Mouse (Mus musculus) left cerebral cortex, postnatal 4 days (tissue): ENCODE measurements around the gene Hoxc12. TPM values are rescaled to one million over a fixed set of nuclear protein-coding genes. Genes with fewer than 3 reads are reported as not detected.

ENCODE experiments used
- DNase-seq: peaks from one replicate; pipeline ENCODE4 v3.0.0-alpha.2; 2022
- intact Hi-C: fragments of 180-260 bp; cut with DNase I; formaldehyde crosslinking; loops from one replicate; pipeline ENCODE4 v1.15.1; 2025
- total RNA-seq, 2 experiments: library from RNA; stranded (reverse); gene quantifications; 2 replicates each; pipeline ENCODE4 v1.2.3; 2021

Gene Hoxc12
- not detected for total RNA-seq

DNA sequence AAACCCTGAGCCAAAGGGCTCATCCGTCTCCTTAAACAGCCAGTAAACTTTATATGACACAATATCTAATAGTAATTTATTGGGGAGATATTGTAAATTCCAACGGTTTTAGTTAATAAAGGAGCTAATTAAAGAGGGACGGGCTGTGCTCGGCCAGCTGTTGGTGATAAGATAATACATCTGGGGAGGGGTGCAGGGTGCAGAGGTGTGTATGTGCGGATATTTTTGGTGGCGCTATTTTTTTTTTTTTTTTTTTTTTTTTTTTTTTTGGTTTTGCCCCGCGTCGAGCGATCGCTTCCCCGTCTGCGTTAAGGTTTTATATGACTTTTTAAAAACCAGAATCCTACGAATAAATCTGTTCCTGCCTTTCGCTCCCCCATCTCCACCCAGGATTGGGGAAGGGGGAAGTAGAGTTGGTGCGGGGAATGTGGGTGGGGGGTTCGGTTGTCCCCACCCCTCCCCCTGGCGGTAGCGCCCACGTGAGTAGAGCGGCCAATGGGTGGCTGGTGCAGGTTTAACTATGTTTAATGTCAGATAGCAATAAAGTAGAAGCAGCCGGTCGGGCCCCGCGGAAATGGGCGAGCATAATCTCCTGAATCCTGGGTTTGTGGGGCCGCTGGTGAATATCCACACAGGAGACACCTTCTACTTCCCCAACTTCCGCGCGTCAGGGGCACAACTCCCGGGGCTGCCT lies at the start of gene Hoxc12:
Gene Hoxc12 (plus strand): TSS at position 479 of the 694 bp plus-strand sequence.
- DNase-seq = no peak
- intact Hi-C loops = no loop called here

DNA sequence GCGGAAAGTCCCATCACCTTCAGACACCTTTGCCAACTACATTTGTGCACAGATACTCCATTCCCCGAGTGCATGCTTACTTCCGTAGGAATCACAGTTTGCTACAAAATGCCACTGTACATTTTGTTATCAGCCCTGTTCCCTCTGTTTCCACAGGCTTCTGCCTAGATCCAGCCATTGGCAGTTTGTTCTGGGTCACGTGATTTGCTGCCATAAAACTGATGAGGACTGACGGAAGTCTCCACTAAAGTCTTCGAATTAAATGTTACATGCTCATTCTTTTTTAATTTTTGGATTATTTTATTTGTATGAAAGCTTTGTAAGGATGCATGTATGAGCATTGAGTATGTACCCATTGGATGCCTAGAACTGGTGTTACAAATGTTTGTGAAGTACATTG lies 41.4 kb upstream of the Hoxc12 start:
- DNase-seq = no peak
- intact Hi-C loops = no loop called here

DNA sequence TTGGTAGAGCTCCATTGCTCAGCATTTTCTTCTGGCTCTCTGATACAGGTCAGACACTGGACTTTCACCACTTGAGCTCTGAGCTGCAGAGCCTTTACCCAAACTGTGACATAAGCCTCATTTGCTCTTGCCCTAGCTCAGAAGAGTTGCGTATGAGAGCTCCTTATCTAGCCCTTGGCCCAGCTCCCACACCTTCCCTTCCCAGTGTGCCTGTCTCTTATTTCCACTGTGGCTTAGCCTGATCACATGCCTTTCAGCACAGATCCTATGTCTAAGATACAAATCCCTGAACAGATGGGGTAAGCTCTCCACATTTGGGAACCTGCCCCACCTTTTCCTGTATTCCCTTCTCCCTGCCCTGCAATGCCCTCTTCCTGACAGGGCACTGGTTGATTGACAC lies 31.6 kb upstream of the Hoxc12 start:
- intact Hi-C loops = no loop called here
- DNase-seq = no peak

DNA sequence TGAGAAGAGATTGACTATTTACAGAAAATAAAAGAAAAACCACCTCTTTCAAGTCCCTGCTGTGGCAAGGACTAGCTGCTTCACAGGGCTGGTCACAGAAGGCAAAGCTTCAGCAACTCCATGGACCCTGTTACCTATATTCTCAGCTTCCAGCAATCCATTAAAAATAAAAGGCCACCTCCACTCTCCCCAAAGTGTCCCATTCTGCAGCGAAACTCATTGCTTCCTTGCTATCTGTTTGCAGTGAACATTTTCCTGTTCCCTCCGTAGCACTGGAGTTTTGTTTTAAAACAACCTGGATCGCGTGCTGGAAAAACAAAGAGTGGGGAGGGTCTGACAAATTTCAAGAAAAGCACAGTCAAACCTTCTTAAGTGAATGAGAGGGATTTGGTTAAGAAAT lies 27.0 kb upstream of the Hoxc12 start:
- intact Hi-C loops = no loop called here

DNA sequence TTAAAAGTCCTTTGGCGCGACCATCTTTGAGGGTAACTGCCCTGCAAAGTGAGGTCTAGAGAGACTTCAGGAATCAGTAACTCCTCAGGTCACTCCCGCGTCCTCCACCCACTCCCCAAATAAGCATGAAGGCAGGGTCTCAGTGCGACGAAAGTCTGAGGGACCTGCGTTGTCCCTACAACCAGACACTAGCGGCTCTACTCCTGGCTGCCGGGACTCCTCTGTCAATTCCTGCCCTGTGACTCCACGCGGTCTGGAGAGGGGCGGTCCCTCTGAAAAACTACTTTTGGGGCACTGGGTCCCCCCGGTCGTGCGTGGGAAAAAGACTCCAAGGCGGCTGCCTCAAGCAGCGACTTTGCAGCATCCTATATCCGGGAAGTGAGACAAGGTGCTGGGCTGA lies 26.5 kb upstream of the Hoxc12 start:
- intact Hi-C loops = no loop called here
- DNase-seq = no peak

More for the DNA sequence above, 27.0 kb upstream of the Hoxc12 start:
- DNase-seq = no peak

DNA sequence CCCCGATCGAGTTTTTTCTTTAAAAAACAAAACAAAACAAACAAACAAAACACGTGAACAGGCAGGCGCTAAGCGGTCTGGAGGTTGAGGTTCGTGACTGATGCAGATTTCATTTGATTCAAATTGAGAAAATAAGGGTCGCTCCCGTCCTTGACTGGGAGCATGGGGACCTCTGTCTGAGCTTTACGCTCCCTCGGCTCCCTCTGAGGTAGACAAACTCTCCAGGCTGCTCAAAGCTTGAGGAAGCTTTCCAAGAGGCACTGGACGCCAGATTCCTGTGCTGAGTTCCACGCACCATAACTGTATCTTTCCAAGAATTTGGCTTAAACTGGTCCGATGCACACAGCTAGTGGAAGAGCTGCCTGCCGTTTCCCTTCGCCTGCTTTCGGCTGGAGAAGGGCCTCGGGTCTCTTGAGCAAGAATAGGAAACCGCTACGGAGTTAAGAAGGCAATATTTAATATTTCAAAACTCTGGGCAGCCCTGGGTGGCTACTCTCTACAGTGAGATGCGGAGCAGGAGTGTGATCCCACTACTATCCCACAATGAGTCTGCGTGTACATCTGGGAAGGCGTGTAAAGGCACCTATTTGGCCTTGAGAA lies 26.0 kb upstream of the Hoxc12 start:
- intact Hi-C loops = no loop called here
- no peak for DNase-seq

DNA sequence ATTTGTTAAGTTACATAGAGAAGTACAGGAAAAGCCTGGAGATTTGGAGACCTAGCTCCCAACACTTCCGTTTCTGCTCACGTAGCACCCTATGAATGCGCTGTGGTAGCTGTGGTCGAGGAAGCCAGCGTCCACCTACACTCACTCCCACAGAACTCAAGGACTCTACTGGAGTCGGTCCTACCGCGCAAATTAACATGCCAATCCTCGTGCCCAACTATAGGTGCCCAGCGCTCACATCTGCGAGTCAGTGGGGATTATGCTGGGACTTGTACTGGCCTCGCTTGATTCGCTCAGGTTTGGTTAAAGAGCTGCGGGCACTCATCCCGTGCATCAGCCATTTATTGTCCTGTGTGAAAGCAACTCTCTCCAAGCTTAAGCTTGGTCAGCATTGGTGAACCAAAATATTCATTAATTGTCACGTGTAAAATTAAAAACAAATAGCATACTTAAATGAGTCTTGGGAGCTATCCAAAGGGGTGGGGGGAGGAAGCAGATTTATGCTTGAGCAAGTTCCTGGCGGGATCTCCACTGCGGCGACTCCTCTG lies 23.4 kb upstream of the Hoxc12 start:
- DNase-seq = no peak
- intact Hi-C loops = no loop called here

DNA sequence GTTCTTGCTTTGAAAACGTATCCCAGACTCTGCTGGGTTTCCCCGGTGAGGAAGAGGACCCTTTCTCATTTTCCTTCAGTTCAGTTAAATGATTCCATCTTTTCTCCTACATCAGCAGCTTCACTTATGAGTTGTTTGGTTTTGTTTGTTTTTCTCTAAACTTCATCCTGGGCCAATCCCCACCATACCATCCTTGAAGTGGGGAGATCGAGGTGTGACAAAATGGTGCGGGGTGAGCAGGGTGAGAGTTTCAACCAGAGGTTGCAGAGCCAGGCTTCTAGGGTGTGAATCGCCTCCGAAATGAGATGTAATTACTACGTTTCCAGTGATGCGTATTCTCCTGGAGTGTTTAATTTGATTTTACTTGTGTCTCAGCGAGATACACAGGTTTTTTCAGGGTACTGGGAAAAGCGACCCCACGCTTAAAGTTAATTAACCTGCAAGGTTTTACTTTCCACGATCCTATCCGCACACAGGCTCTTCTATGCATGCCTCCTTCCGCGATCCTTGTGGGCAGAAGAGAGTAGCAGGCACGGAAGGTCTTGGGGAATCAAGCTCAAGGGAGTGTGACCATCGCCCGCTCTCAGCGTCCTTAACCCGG lies 18.5 kb upstream of the Hoxc12 start:
- DNase-seq = no peak
- intact Hi-C loops = no loop called here

DNA sequence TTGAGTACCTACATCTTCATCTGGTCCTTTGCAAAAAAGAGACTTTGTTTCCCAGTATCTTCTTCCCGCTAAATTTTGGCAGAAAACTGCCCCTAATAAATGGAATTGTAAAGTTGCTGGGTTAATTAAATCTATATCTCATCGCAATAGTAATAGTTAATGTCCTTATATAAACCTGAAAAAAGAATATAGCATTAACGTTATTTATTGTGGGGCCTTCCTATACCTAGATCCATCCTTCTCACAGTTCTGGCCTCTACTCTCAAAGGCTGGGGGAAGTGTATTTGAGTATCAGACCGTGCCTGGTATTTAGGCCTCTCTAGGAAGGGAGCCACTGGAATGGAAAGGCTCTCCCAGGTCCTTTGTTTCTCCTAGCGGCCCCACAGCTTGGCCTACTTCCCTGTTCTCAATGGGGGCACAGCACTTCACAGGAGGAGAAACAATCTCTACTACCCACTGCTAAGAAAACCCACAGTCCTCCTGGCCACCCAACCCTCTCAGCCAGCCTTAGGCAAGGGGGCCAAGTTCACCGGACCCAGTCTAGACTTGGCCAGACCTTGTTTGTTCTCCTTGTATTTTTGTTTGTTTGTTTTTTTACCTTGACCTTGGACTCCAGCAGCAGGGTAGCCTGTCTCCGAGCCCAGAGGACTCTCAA lies 17.8 kb upstream of the Hoxc12 start:
- intact Hi-C loops = no loop called here
- no peak for DNase-seq

DNA sequence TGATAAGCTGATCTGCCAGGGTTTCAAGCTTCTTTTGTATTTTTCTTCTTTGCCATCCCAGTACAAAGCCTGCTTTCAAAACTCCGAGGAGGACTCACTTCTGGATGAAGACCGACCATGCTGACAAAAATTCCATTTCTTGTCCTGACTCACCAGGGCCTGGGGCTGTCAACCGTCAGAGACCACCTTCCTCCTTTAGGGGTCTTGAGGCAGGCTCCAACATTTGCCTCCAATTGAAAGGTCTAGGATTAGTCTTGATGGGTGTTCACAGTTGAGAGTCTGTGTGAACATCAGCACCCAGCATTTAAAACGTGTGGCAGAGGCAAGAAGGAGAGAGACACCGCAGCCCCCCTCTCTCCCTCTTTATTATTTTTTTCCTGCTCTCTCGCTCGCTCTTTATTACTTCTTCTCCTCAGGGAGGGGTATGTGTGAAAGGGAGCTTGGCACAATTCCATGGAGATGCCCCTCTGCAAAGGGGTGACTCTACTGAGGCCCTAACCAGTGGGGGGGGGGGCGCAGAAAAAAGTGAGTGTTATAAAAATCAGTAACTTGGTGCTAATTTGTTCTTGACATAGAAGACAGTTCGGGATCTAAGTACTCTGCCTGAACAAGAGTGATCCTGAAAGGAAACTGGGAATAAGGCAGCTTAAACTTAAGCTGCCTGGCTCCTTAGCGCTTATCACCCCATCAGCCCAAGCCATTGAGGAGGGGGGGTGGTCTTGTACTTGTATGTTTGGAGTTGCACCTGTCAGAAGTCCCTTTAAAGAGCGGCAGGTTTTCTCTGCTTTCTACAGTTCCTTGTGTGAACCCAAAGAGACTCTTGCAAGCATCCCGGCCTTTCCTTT lies 17.0 kb upstream of the Hoxc12 start:
- DNase-seq = no peak
- intact Hi-C loops = no loop called here

DNA sequence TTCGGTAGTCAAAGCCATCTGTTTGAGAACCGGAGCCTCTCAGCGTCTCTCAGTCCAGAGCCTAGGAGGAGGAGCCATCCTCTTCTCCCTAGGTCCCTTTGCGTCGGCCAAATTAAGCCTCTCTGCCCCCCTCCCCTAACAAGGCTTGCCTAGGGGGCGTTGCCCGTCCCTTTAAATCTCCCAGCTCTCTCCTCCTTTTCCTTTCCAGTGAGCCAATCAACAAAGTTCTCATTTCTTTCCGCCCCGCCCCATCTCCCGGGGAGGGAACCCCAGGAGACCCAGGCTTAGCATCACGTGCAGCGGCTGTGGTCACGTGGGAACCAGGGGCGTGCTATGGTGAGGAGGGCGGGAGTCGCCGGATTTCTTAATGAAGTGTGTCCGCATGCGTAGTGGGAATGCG lies 15.9 kb upstream of the Hoxc12 start:
- DNase-seq = no peak
- intact Hi-C loops = no loop called here

DNA sequence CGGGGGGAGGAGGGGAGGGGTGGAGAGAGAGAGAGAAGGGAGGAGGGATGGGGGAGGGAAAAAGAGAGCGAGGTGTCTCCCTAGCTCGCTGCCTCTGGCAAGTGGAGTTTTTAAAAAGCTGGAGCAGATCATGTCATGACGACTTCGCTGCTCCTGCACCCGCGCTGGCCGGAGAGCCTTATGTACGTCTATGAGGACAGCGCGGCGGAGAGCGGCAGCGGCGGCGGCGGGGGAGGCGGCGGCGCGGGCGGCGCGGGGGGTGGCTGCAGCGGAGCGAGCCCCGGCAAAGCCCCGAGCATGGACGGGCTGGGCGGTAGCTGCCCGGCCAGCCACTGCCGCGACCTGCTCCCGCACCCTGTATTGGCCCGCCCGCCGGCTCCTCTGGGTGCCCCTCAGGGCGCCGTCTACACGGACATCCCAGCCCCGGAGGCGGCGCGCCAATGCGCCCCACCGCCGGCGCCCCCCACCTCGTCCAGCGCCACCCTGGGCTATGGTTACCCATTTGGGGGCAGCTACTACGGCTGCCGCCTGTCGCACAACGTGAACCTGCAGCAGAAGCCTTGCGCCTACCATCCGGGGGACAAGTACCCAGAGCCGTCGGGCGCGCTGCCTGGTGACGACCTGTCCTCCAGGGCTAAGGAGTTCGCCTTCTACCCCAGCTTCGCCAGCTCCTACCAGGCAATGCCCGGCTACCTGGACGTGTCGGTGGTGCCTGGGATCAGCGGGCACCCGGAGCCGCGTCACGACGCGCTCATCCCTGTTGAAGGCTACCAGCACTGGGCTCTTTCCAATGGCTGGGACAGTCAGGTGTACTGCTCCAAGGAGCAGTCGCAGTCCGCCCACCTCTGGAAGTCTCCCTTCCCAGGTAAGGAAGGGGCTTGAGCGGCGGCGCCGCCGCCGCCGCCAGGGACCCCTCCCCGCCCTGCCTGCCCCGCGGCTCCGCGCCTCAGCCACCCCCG lies 15.2 kb upstream of the Hoxc12 start, which contains the start of gene Hoxc13:
Gene Hoxc13 (plus strand): TSS at position 51 of the 959 bp plus-strand sequence.
- DNase-seq = no peak
- intact Hi-C loops = no loop called here

DNA sequence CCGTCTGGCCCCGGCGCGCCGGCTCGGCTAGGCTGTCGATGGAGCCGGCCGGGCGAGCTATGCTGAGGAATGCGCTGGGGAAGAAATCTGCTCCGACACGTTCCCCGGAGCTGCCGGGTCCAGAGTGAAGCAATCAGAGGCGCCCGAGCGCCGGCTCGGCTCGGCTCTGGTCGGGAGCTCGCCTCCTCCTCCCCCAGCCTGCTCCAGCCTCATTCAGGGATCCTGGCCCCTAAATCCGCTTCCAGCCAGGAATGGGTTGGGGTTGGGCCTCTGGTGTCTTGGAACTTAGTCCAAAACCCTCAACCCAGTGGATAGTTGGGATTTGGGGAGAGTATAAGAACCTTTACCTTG lies 14.6 kb upstream of the Hoxc12 start:
- no peak for DNase-seq
- intact Hi-C loops = no loop called here

DNA sequence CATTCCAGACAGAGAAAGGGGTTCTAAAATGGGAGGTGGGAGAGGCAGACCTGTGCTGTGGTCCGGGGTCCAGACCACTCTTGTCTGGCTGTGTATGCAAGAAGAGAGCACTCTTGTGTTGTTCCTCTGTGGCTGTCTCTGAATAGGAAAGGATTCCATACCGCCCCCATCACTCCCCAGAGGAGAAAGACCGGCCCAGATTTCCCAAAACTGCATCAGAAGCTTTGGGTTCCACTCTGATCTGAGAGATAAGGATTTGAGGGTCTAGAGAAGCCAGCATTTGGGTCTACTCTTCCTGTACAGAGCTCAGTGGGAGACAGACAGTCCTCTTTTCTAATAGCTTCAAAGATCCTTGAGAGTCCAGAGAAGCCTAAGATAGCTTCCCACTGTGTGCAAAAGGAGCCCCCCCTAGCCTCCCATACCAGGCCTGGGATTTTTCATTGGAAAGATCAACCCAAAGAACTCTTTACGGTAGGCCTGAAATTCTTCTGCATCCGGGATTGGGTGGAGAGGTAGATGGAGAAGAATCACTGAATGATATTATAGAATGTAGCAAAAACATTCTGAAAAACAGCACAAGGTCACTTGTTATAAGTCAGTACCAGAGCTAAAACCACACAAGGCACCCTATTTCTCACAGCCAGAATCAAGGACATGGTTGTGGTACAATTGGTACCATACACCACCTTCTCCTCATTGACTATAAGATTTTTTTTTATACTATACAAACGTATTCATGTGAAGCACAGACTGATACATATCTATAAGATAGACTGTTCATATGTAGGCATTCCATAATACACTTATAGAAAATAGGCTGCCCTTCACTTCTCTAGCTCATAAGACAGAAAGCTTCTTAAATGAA lies 13.7 kb upstream of the Hoxc12 start:
- no peak for DNase-seq
- intact Hi-C loops = no loop called here

DNA sequence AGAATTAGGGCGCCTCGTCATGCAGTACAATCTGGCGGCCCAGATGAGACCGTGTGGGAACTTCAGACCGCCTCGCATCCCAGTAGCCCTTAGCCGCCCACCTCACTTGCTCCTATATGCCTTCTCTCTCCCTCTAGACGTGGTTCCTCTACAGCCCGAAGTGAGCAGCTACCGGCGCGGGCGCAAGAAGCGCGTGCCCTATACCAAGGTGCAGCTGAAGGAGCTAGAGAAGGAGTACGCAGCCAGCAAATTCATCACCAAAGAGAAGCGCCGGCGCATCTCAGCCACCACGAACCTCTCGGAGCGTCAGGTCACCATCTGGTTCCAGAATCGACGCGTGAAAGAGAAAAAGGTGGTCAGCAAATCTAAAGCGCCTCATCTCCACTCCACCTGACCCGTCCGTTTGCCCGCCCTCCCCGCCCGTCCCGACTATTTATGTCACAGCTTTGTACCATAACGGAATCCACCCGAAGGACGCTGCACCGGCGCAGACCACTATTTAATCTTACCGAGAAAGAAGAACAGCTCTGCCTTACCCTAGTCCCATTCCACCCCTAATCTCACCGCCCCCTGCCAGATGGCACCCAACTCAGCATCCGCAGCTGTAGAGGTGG lies 9.4 kb upstream of the Hoxc12 start:
- no peak for DNase-seq
- intact Hi-C loops = no loop called here

DNA sequence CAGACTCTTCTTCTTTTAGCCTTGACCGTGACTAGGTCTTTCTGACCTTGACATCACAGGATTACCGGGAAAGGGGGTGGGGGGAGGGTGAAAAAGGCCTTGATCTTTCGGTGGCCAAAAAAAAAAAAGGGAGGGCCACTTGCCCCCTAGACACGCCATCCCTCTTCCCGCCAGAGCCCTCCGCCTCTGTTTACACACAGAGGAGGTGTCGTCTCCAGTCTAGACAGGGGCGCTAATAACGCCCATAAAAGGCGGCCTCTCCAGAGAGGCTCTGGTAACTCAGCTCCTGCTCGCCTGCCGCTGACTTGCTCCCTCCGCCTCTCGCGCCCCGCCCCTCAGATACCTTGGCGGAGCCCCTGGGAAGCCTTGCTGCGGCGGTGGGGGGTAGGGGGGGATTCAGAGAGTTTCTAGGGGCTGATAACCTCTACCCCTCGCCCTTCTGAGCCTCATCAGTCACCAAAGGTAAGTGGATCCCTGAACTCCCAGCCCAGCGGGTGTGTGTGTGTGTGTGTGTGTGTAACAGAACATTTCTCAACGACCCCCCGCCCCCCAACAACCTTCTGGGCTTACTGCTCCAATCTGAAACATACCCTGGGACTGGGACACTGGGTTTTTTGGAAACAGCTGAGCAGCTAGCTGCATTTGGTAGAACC lies 4.7 kb upstream of the Hoxc12 start:
- DNase-seq = no peak
- intact Hi-C loops = no loop called here

DNA sequence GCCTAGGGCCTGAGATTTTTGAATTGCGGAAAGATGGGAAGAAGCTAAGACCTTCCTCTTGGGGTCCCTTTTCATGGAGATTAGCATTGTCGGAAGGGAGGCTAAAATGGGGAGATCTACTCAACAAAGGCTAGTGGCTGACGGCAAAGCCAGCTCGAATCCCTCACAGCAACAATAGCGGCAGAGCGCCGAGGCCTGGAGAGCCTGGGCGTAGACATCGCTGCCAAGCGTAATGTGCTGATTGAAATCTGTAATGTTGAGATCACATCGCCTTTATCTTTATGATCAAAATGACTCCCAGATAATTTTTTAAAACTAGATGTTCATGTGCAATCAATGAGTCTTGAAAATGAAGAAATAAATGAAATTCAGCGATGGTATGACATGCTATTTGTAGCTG lies 2.1 kb upstream of the Hoxc12 start:
- intact Hi-C loops = no loop called here
- DNase-seq = no peak

DNA sequence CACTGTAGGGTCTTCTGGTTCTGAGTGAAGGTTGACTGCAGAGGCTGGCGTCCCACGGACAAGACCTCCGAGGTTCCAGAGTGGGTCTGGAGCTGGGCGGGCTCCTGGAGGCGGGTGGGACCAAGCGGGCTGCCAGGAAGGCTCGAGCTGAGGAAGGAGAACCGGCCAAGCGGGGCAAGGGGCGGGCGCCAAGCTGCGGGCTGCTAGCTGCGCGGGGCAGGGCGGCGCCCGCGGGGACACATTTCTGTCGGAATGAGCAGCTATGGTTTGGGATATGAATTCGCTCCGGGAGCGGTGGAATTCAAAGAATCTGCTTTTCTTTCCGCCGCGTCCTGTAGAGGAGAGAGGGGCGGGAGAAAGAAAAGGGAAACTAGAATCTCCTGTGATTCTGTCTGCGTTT lies 1.7 kb upstream of the Hoxc12 start:
- intact Hi-C loops = no loop called here

More for the DNA sequence above, 1.7 kb upstream of the Hoxc12 start:
- DNase-seq = no peak
